Mouse (Mus musculus): ENCODE measurements around the gene Fn3krp. TPM values are rescaled to one million over a fixed set of nuclear protein-coding genes. Genes with fewer than 3 reads are reported as not detected.

The Fn3krp gene
- polyA plus RNA-seq, 1 experiment = 15.4 TPM

GRCm38 (mm10) chr11:121417971-121418370 is 3.2 kb upstream of the Fn3krp start:
- no peak for TF ChIP-seq POLR2A (IDR thresholded peaks at IDR 0.05; ENCODE audit: borderline replicate concordance, extremely low read depth, insufficient read depth, insufficient read length, poor library complexity, severe bottlenecking)
- TF ChIP-seq CTCF (IDR thresholded peaks at IDR 0.05; ENCODE audit: borderline replicate concordance, extremely low read depth, insufficient read depth, insufficient read length) = no peak
- no peak for DNase-seq (ENCODE audit: low read depth)

GRCm38 (mm10) chr11:121418932-121419331 is 2.3 kb upstream of the Fn3krp start:
- DNase-seq (ENCODE audit: low read depth) = no peak
- no peak for TF ChIP-seq CTCF (IDR thresholded peaks at IDR 0.05; ENCODE audit: borderline replicate concordance, extremely low read depth, insufficient read depth, insufficient read length)
- TF ChIP-seq POLR2A (IDR thresholded peaks at IDR 0.05; ENCODE audit: borderline replicate concordance, extremely low read depth, insufficient read depth, insufficient read length, poor library complexity, severe bottlenecking) = no peak

GRCm38 (mm10) chr11:121420379-121420778 is 822 bp upstream of the Fn3krp start:
- DNase-seq (ENCODE audit: low read depth) = no peak
- TF ChIP-seq CTCF (IDR thresholded peaks at IDR 0.05; ENCODE audit: borderline replicate concordance, extremely low read depth, insufficient read depth, insufficient read length) (no peak), POLR2A (IDR thresholded peaks at IDR 0.05; ENCODE audit: borderline replicate concordance, extremely low read depth, insufficient read depth, insufficient read length, poor library complexity, severe bottlenecking) (no peak)

- no peak for DNase-seq (ENCODE audit: low read depth)
- no peak for TF ChIP-seq CTCF (IDR thresholded peaks at IDR 0.05; ENCODE audit: borderline replicate concordance, extremely low read depth, insufficient read depth, insufficient read length)
- no peak for TF ChIP-seq POLR2A (IDR thresholded peaks at IDR 0.05; ENCODE audit: borderline replicate concordance, extremely low read depth, insufficient read depth, insufficient read length, poor library complexity, severe bottlenecking)
Observed at GRCm38 (mm10) chr11:121421553-121422173, 462 bp downstream of the Fn3krp start.

- no peak for DNase-seq (ENCODE audit: low read depth)
- TF ChIP-seq POLR2A (IDR thresholded peaks at IDR 0.05; ENCODE audit: borderline replicate concordance, extremely low read depth, insufficient read depth, insufficient read length, poor library complexity, severe bottlenecking) (no peak), CTCF (IDR thresholded peaks at IDR 0.05; ENCODE audit: borderline replicate concordance, extremely low read depth, insufficient read depth, insufficient read length) (no peak)
Observed at GRCm38 (mm10) chr11:121433397-121433796, 12.2 kb downstream of the Fn3krp start.

- TF ChIP-seq CTCF (IDR thresholded peaks at IDR 0.05; ENCODE audit: borderline replicate concordance, extremely low read depth, insufficient read depth, insufficient read length) (no peak), POLR2A (IDR thresholded peaks at IDR 0.05; ENCODE audit: borderline replicate concordance, extremely low read depth, insufficient read depth, insufficient read length, poor library complexity, severe bottlenecking) (no peak)
- DNase-seq (ENCODE audit: low read depth) = peak; percentile 95
Observed at GRCm38 (mm10) chr11:121434156-121435155, 13.3 kb downstream of the Fn3krp start, which contains the start of gene Fn3k. Gene Fn3k, plus strand, starts transcription at chr11:121434913.

GRCm38 (mm10) chr11:121437236-121437635 is 16.0 kb downstream of the Fn3krp start:
- TF ChIP-seq CTCF (IDR thresholded peaks at IDR 0.05; ENCODE audit: borderline replicate concordance, extremely low read depth, insufficient read depth, insufficient read length) = no peak
- TF ChIP-seq POLR2A (IDR thresholded peaks at IDR 0.05; ENCODE audit: borderline replicate concordance, extremely low read depth, insufficient read depth, insufficient read length, poor library complexity, severe bottlenecking) = no peak

GRCm38 (mm10) chr11:121439686-121440292 is 18.6 kb downstream of the Fn3krp start:
- TF ChIP-seq POLR2A (IDR thresholded peaks at IDR 0.05; ENCODE audit: borderline replicate concordance, extremely low read depth, insufficient read depth, insufficient read length, poor library complexity, severe bottlenecking) = no peak
- no peak for TF ChIP-seq CTCF (IDR thresholded peaks at IDR 0.05; ENCODE audit: borderline replicate concordance, extremely low read depth, insufficient read depth, insufficient read length)
- DNase-seq (ENCODE audit: low read depth) = no peak

More at GRCm38 (mm10) chr11:121437236-121437635, 16.0 kb downstream of the Fn3krp start:
- no peak for DNase-seq (ENCODE audit: low read depth)

- TF ChIP-seq POLR2A (IDR thresholded peaks at IDR 0.05; ENCODE audit: borderline replicate concordance, extremely low read depth, insufficient read depth, insufficient read length, poor library complexity, severe bottlenecking) (no peak), CTCF (IDR thresholded peaks at IDR 0.05; ENCODE audit: borderline replicate concordance, extremely low read depth, insufficient read depth, insufficient read length) (no peak)
- no peak for DNase-seq (ENCODE audit: low read depth)
Observed at GRCm38 (mm10) chr11:121441653-121442052, 20.5 kb downstream of the Fn3krp start.

GRCm38 (mm10) chr11:121442076-121442475 is 20.9 kb downstream of the Fn3krp start:
- no peak for TF ChIP-seq POLR2A (IDR thresholded peaks at IDR 0.05; ENCODE audit: borderline replicate concordance, extremely low read depth, insufficient read depth, insufficient read length, poor library complexity, severe bottlenecking)
- TF ChIP-seq CTCF (IDR thresholded peaks at IDR 0.05; ENCODE audit: borderline replicate concordance, extremely low read depth, insufficient read depth, insufficient read length) = no peak
- DNase-seq (ENCODE audit: low read depth) = no peak

- no peak for DNase-seq (ENCODE audit: low read depth)
- no peak for TF ChIP-seq CTCF (IDR thresholded peaks at IDR 0.05; ENCODE audit: borderline replicate concordance, extremely low read depth, insufficient read depth, insufficient read length)
- TF ChIP-seq POLR2A (IDR thresholded peaks at IDR 0.05; ENCODE audit: borderline replicate concordance, extremely low read depth, insufficient read depth, insufficient read length, poor library complexity, severe bottlenecking) = no peak
Observed at GRCm38 (mm10) chr11:121451216-121451726, 30.1 kb downstream of the Fn3krp start.

All from brain, embryonic 14.5 days (tissue).